Mouse (Mus musculus): Measurements from ENCODE around the gene Gng2. TPM values are rescaled to one million over a fixed set of nuclear protein-coding genes. Genes with fewer than 3 reads are reported as not detected.

Gene Gng2
- polyA plus RNA-seq, 1 experiment from 2014 or later = 49.1 TPM

GRCm38 (mm10) chr14:19994068-19994467 lies 16.6 kb upstream of the Gng2 start:
- Histone ChIP-seq H3K27ac (ENCODE audit: low read length) (no peak overlapping the region), H3K4me3 (ENCODE audit: low read length) (no peak overlapping the region), H3K4me1 (ENCODE audit: control insufficient read depth, insufficient read depth, low read length) (no peaks in the 10 kb centered on the region), H3K9me3 (ENCODE audit: control insufficient read depth, low read length) (no peaks in the 10 kb centered on the region), H3K9ac (ENCODE audit: low read depth, low read length) (no peak overlapping the region), H3K36me3 (ENCODE audit: control insufficient read depth, insufficient read depth, low read length) (no peaks in the 10 kb centered on the region), H3K27me3 (replicated peaks; ENCODE audit: control insufficient read depth, insufficient read depth, low read length) (no peaks in the 10 kb centered on the region), H3K4me2 (ENCODE audit: low read depth, low read length) (no peak overlapping the region)
- ATAC-seq = no peak
- WGBS = 66% methylated on average over 5 of the region's 5 CpGs

GRCm38 (mm10) chr14:19993570-19993883 lies 16.1 kb upstream of the Gng2 start:
- WGBS = 82% methylated on average over 3 of the region's 3 CpGs
- no peak for ATAC-seq
- Histone ChIP-seq H3K36me3 (ENCODE audit: control insufficient read depth, insufficient read depth, low read length) (no peaks in the 10 kb centered on the region), H3K4me2 (ENCODE audit: low read depth, low read length) (no peak overlapping the region), H3K4me3 (ENCODE audit: low read length) (no peak overlapping the region), H3K4me1 (ENCODE audit: control insufficient read depth, insufficient read depth, low read length) (no peaks in the 10 kb centered on the region), H3K27ac (ENCODE audit: low read length) (no peak overlapping the region), H3K9me3 (ENCODE audit: control insufficient read depth, low read length) (no peaks in the 10 kb centered on the region), H3K27me3 (replicated peaks; ENCODE audit: control insufficient read depth, insufficient read depth, low read length) (no peaks in the 10 kb centered on the region), H3K9ac (ENCODE audit: low read depth, low read length) (no peak overlapping the region)

GRCm38 (mm10) chr14:19992873-19993569 lies 15.6 kb upstream of the Gng2 start:
- H3K4me2 ChIP-seq (ENCODE audit: low read depth, low read length) = no peak overlapping the region
- H3K27me3 ChIP-seq (replicated peaks; ENCODE audit: control insufficient read depth, insufficient read depth, low read length) = no peaks in the 10 kb centered on the region
- H3K27ac ChIP-seq (ENCODE audit: low read length) = no peak overlapping the region
- H3K9ac ChIP-seq (ENCODE audit: low read depth, low read length) = no peak overlapping the region
- no peaks in the 10 kb centered on the region for H3K9me3 ChIP-seq (ENCODE audit: control insufficient read depth, low read length)
- no peaks in the 10 kb centered on the region for H3K36me3 ChIP-seq (ENCODE audit: control insufficient read depth, insufficient read depth, low read length)
- no peak overlapping the region for H3K4me3 ChIP-seq (ENCODE audit: low read length)
- 82% methylated on average over 8 of the region's 8 CpGs for WGBS
- H3K4me1 ChIP-seq (ENCODE audit: control insufficient read depth, insufficient read depth, low read length) = no peaks in the 10 kb centered on the region
- no peak for ATAC-seq

- peaks cover 5% of the 10 kb centered on the region for H3K4me1 ChIP-seq (ENCODE audit: control insufficient read depth, insufficient read depth, low read length)
- H3K4me2 ChIP-seq (ENCODE audit: low read depth, low read length) = no peak overlapping the region
- H3K27ac ChIP-seq (ENCODE audit: low read length) = no peak overlapping the region
- WGBS = 42% methylated on average over 3 of the region's 3 CpGs
- H3K36me3 ChIP-seq (ENCODE audit: control insufficient read depth, insufficient read depth, low read length) = no peaks in the 10 kb centered on the region
- H3K9me3 ChIP-seq (ENCODE audit: control insufficient read depth, low read length) = no peaks in the 10 kb centered on the region
- no peaks in the 10 kb centered on the region for H3K27me3 ChIP-seq (replicated peaks; ENCODE audit: control insufficient read depth, insufficient read depth, low read length)
- ATAC-seq = no peak
- H3K4me3 ChIP-seq (ENCODE audit: low read length) = no peak overlapping the region
- H3K9ac ChIP-seq (ENCODE audit: low read depth, low read length) = no peak overlapping the region
These were observed 14.4 kb upstream of the Gng2 start for GRCm38 (mm10) chr14:19991861-19992260.

- H3K9me3 ChIP-seq (ENCODE audit: control insufficient read depth, low read length) = no peaks in the 10 kb centered on the region
- no peak overlapping the region for H3K4me2 ChIP-seq (ENCODE audit: low read depth, low read length)
- H3K4me1 ChIP-seq (ENCODE audit: control insufficient read depth, insufficient read depth, low read length) = peaks cover 19% of the 10 kb centered on the region
- no peak overlapping the region for H3K4me3 ChIP-seq (ENCODE audit: low read length)
- H3K27me3 ChIP-seq (replicated peaks; ENCODE audit: control insufficient read depth, insufficient read depth, low read length) = no peaks in the 10 kb centered on the region
- no peak overlapping the region for H3K27ac ChIP-seq (ENCODE audit: low read length)
- H3K36me3 ChIP-seq (ENCODE audit: control insufficient read depth, insufficient read depth, low read length) = no peaks in the 10 kb centered on the region
- peak; percentile 15; the same call in 1 of the 2 replicates for ATAC-seq
- no peak overlapping the region for H3K9ac ChIP-seq (ENCODE audit: low read depth, low read length)
- WGBS = 57% methylated on average over 1 of the region's 1 CpGs
These were observed 13.1 kb upstream of the Gng2 start for GRCm38 (mm10) chr14:19990436-19990993.

GRCm38 (mm10) chr14:19988410-19988809 lies 11.0 kb upstream of the Gng2 start:
- H3K9me3 ChIP-seq (ENCODE audit: control insufficient read depth, low read length) = no peaks in the 10 kb centered on the region
- no peak overlapping the region for H3K27ac ChIP-seq (ENCODE audit: low read length)
- H3K4me2 ChIP-seq (ENCODE audit: low read depth, low read length) = no peak overlapping the region
- peaks cover 28% of the 10 kb centered on the region for H3K4me1 ChIP-seq (ENCODE audit: control insufficient read depth, insufficient read depth, low read length)
- H3K9ac ChIP-seq (ENCODE audit: low read depth, low read length) = no peak overlapping the region
- no peaks in the 10 kb centered on the region for H3K36me3 ChIP-seq (ENCODE audit: control insufficient read depth, insufficient read depth, low read length)
- ATAC-seq = no peak
- H3K27me3 ChIP-seq (replicated peaks; ENCODE audit: control insufficient read depth, insufficient read depth, low read length) = no peaks in the 10 kb centered on the region
- H3K4me3 ChIP-seq (ENCODE audit: low read length) = no peak overlapping the region
- 83% methylated on average over 3 of the region's 3 CpGs for WGBS

- Histone ChIP-seq H3K36me3 (ENCODE audit: control insufficient read depth, insufficient read depth, low read length) (no peaks in the 10 kb centered on the region), H3K4me3 (ENCODE audit: low read length) (peak overlapping the region; percentile 17; the same call in 1 of the 2 replicates), H3K4me1 (ENCODE audit: control insufficient read depth, insufficient read depth, low read length) (peaks cover 28% of the 10 kb centered on the region), H3K9me3 (ENCODE audit: control insufficient read depth, low read length) (no peaks in the 10 kb centered on the region), H3K27me3 (replicated peaks; ENCODE audit: control insufficient read depth, insufficient read depth, low read length) (no peaks in the 10 kb centered on the region), H3K4me2 (ENCODE audit: low read depth, low read length) (peak overlapping the region; percentile 39; the same call in 1 of the 2 replicates), H3K9ac (ENCODE audit: low read depth, low read length) (no peak overlapping the region), H3K27ac (ENCODE audit: low read length) (peak overlapping the region; percentile 81)
- ATAC-seq = no peak
- 10% methylated on average over 8 of the region's 8 CpGs for whole genome bisulfite sequencing
These were observed 10.0 kb upstream of the Gng2 start for GRCm38 (mm10) chr14:19987358-19987834.

GRCm38 (mm10) chr14:19986614-19987357 lies 9.4 kb upstream of the Gng2 start:
- Histone ChIP-seq H3K4me1 (ENCODE audit: control insufficient read depth, insufficient read depth, low read length) (peaks cover 28% of the 10 kb centered on the region), H3K4me2 (ENCODE audit: low read depth, low read length) (peak overlapping the region; percentile 39), H3K9me3 (ENCODE audit: control insufficient read depth, low read length) (no peaks in the 10 kb centered on the region), H3K9ac (ENCODE audit: low read depth, low read length) (peak overlapping the region; percentile 50; the same call in 1 of the 2 replicates), H3K27ac (ENCODE audit: low read length) (peak overlapping the region; percentile 81), H3K27me3 (replicated peaks; ENCODE audit: control insufficient read depth, insufficient read depth, low read length) (no peaks in the 10 kb centered on the region), H3K4me3 (ENCODE audit: low read length) (peak overlapping the region; percentile 17), H3K36me3 (ENCODE audit: control insufficient read depth, insufficient read depth, low read length) (no peaks in the 10 kb centered on the region)
- WGBS = 2% methylated on average over 13 of the region's 13 CpGs
- peak; percentile 78 for ATAC-seq

- H3K36me3 ChIP-seq (ENCODE audit: control insufficient read depth, insufficient read depth, low read length) = no peaks in the 10 kb centered on the region
- H3K4me3 ChIP-seq (ENCODE audit: low read length) = no peak overlapping the region
- WGBS = 35% methylated on average over 8 of the region's 8 CpGs
- ATAC-seq = no peak
- peak overlapping the region; percentile 50; the same call in 1 of the 2 replicates for H3K9ac ChIP-seq (ENCODE audit: low read depth, low read length)
- H3K9me3 ChIP-seq (ENCODE audit: control insufficient read depth, low read length) = no peaks in the 10 kb centered on the region
- H3K27ac ChIP-seq (ENCODE audit: low read length) = peak overlapping the region; percentile 81
- no peaks in the 10 kb centered on the region for H3K27me3 ChIP-seq (replicated peaks; ENCODE audit: control insufficient read depth, insufficient read depth, low read length)
- peaks cover 28% of the 10 kb centered on the region for H3K4me1 ChIP-seq (ENCODE audit: control insufficient read depth, insufficient read depth, low read length)
- H3K4me2 ChIP-seq (ENCODE audit: low read depth, low read length) = peak overlapping the region; percentile 39
These were observed 8.6 kb upstream of the Gng2 start for GRCm38 (mm10) chr14:19985912-19986613.

Data from intestine, embryonic 16.5 days (tissue).